In the genomic region with DNA sequence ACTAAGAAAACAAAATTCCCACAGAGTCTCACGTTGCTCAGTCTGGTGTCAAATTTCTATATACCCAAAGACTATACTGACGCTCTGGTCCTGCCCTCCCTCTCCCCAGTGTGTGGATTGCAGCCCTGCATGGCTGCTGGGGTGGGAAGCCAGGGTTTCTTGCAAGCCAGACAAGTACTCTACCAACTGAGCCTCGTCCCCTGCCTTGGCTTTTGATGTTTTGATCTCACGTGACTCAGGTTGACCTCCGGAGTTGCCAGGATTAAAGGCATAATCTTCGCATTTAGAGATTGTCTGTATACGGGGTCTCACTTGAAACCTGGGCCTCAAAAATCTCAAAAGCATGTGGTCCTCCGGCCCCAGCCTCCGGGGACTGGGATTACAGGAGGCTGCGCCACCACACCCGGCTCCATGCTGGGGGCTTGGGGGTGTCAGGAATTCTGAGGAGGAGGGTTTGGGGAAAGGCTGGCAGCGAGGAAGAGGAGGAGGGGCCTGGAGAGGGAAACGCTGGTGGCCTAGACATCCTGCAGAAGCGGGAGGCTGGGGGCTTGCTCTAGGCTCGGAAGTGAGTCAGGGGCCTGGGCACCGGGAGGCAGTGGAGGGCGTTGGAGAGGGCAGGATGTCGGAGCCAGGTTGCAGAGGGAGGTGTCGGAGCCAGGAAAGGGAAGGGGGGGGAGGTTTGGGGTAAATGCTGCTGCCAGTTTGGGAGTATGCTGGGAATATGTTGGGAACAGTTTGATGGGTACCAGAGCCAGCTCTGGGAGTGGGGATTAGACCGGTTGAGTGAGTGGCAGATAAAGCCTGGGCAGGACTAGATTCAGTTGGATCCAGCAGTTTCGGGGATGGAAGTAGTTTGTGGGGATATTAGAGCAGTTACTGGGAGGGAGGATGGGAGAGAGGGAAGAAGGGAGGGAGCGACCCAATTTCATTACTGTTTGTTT, we compare ENCODE assay signal across 8 mouse cellular contexts. TPM values are rescaled to one million over a fixed set of nuclear protein-coding genes. Genes with fewer than 3 reads are reported as not detected.
DNase-seq lines count a peak whose midpoint lies in the region; ATAC-seq lines count a peak whose summit lies in the region.
"Had no signal": no experiment of that assay in that cellular context is flagged by ENCODE, and none has a peak within 500 bp of the region (broad histone marks: within the 10 kb centered on the region; RNA-seq: fewer than 3 reads in every experiment).

No protein-coding gene starts in this region.

- DNase-seq in lung, postnatal 25 days (ENCODE audit: low spot score), result no peak
- no peak for DNase-seq in forebrain, embryonic 11.5 days (ENCODE audit: low spot score)
- peak; percentile 70 for DNase-seq in kidney, postnatal 10 days
- no peak for DNase-seq in spleen, postnatal 10 days (ENCODE audit: low spot score in 2 of 2)
- no peak for DNase-seq in left cerebral cortex, postnatal 14 days (ENCODE audit: low spot score in 2 of 2)
- DNase-seq: layer of hippocampus, postnatal 36 days had no signal

- intact Hi-C loops in left cerebral cortex, postnatal 14 days (cut with DNase I), result loop anchor here (5.0 kb wide), 1 partner anchor 33 kb away; no protein-coding TSS in a partner anchor

- H3K9me3 ChIP-seq in lung, embryonic 15.5 days, result no peaks in the 10 kb centered on the region
- H3K9me3 ChIP-seq in forebrain, embryonic 11.5 days (ENCODE audit: control insufficient read depth, low read length), result no peaks in the 10 kb centered on the region
- no peaks in the 10 kb centered on the region for H3K9me3 ChIP-seq in neural tube, embryonic 13.5 days

- peaks cover 26% of the 10 kb centered on the region for H3K27me3 ChIP-seq in lung, embryonic 15.5 days
- peaks cover 13% of the 10 kb centered on the region for H3K27me3 ChIP-seq in forebrain, embryonic 11.5 days (ENCODE audit: control insufficient read depth, insufficient read depth, low read length)
- H3K27me3 ChIP-seq in neural tube, embryonic 13.5 days, result peaks cover 60% of the 10 kb centered on the region

- 0 out of 2 replicates have a peak overlapping the region, but pooled peaks have one; percentile 1 for H3K4me3 ChIP-seq in lung, embryonic 15.5 days
- no peak overlapping the region for H3K4me3 ChIP-seq in forebrain, embryonic 11.5 days (ENCODE audit: low read depth, low read length)
- H3K4me3 ChIP-seq in neural tube, embryonic 13.5 days, result no peak overlapping the region

- no peak for ATAC-seq in lung, embryonic 15.5 days (ENCODE audit: borderline replicate concordance, extremely low read depth, low FRiP score, low TSS enrichment)
- ATAC-seq in forebrain, embryonic 11.5 days (replicated peaks; ENCODE audit: low FRiP score), result no peak
- ATAC-seq in neural tube, embryonic 13.5 days (ENCODE audit: low read depth), result no peak

- peaks cover 21% of the 10 kb centered on the region for H3K4me1 ChIP-seq in lung, embryonic 15.5 days
- no peaks in the 10 kb centered on the region for H3K4me1 ChIP-seq in forebrain, embryonic 11.5 days (replicated peaks; ENCODE audit: control insufficient read depth, insufficient read depth, low read length)
- peaks cover 2% of the 10 kb centered on the region for H3K4me1 ChIP-seq in neural tube, embryonic 13.5 days (replicated peaks)

- H3K27ac ChIP-seq in lung, embryonic 15.5 days, result peak overlapping the region; percentile 2; the same call in 1 of the 2 replicates
- H3K27ac ChIP-seq in forebrain, embryonic 11.5 days (ENCODE audit: low read depth, low read length), result no peak overlapping the region
- no peak overlapping the region for H3K27ac ChIP-seq in neural tube, embryonic 13.5 days (replicated peaks)

- no peaks in the 10 kb centered on the region for H3K36me3 ChIP-seq in lung, embryonic 15.5 days
- H3K36me3 ChIP-seq in forebrain, embryonic 11.5 days (ENCODE audit: control insufficient read depth, insufficient read depth, low read length), result no peaks in the 10 kb centered on the region
- H3K36me3 ChIP-seq in neural tube, embryonic 13.5 days, result no peaks in the 10 kb centered on the region

- peak overlapping the region; percentile 40 for H3K4me2 ChIP-seq in lung, embryonic 15.5 days
- H3K4me2 ChIP-seq in forebrain, embryonic 11.5 days (ENCODE audit: low read depth, low read length, severe bottlenecking), result peak overlapping the region; percentile 5; the same call in 1 of the 2 replicates
- 0 out of 2 replicates have a peak overlapping the region, but pooled peaks have one; percentile 11 for H3K4me2 ChIP-seq in neural tube, embryonic 13.5 days

- WGBS in lung, embryonic 15.5 days, result 12% methylated on average over 22 of the region's 22 CpGs
- 6% methylated on average over 22 of the region's 22 CpGs for WGBS in forebrain, embryonic 11.5 days
- 13% methylated on average over 22 of the region's 22 CpGs for WGBS in neural tube, embryonic 13.5 days

- H3K9ac ChIP-seq in lung, embryonic 15.5 days, result peak overlapping the region; percentile 18; the same call in 1 of the 2 replicates
- peak overlapping the region; percentile 16; the same call in 1 of the 2 replicates for H3K9ac ChIP-seq in forebrain, embryonic 11.5 days (ENCODE audit: low read length)
- H3K9ac ChIP-seq in neural tube, embryonic 13.5 days, result peak overlapping the region; percentile 49

RNA-seq across cellular contexts. Expression of a gene that starts 1.5 kb away (rescaled TPM):
- 1.4 and 1.7 TPM in 2 replicates for polyA plus RNA-seq in lung, embryonic 15.5 days (2015; fragmentation: Nextera tagmentation; extraction: Ambion mirVana)
- 1.2 and 1.4 TPM in 2 replicates for polyA plus RNA-seq in forebrain, embryonic 11.5 days (2014; fragmentation: Nextera tagmentation; extraction: Ambion mirVana)
- polyA plus RNA-seq in neural tube, embryonic 13.5 days (2015; fragmentation: Nextera tagmentation; extraction: Ambion mirVana), result 0.32 and 0.52 TPM in 2 replicates
- under 1 TPM; 0.37 to 0.80 TPM for total RNA-seq in left cerebral cortex, postnatal 14 days (2021)

RNA-seq across cellular contexts. Expression of a gene that starts 6.0 kb away (rescaled TPM):
- 7.9 TPM in 2 replicates for polyA plus RNA-seq in lung, embryonic 15.5 days (2015; fragmentation: Nextera tagmentation; extraction: Ambion mirVana)
- polyA plus RNA-seq in forebrain, embryonic 11.5 days (2014; fragmentation: Nextera tagmentation; extraction: Ambion mirVana), result 11.0 and 13.2 TPM in 2 replicates
- polyA plus RNA-seq in neural tube, embryonic 13.5 days (2015; fragmentation: Nextera tagmentation; extraction: Ambion mirVana), result 14.9 and 16.1 TPM in 2 replicates
- 10 to 100 TPM; 89.9 to 96.7 TPM for total RNA-seq in left cerebral cortex, postnatal 14 days (2021)

RNA-seq across cellular contexts. Expression of a gene that starts 43.5 kb away (rescaled TPM):
- 2.0 TPM in 2 replicates for polyA plus RNA-seq in lung, embryonic 15.5 days (2015; fragmentation: Nextera tagmentation; extraction: Ambion mirVana)
- 2.9 and 4.5 TPM in 2 replicates for polyA plus RNA-seq in forebrain, embryonic 11.5 days (2014; fragmentation: Nextera tagmentation; extraction: Ambion mirVana)
- 3.5 and 3.6 TPM in 2 replicates for polyA plus RNA-seq in neural tube, embryonic 13.5 days (2015; fragmentation: Nextera tagmentation; extraction: Ambion mirVana)
- total RNA-seq in left cerebral cortex, postnatal 14 days (2021), result 1 to 10 TPM; 7.1 to 7.2 TPM

RNA-seq across cellular contexts. Expression of a gene that starts 43.6 kb away (rescaled TPM):
- 97.8 and 103 TPM in 2 replicates for polyA plus RNA-seq in lung, embryonic 15.5 days (2015; fragmentation: Nextera tagmentation; extraction: Ambion mirVana)
- polyA plus RNA-seq in forebrain, embryonic 11.5 days (2014; fragmentation: Nextera tagmentation; extraction: Ambion mirVana), result 43.7 and 54.1 TPM in 2 replicates
- polyA plus RNA-seq in neural tube, embryonic 13.5 days (2015; fragmentation: Nextera tagmentation; extraction: Ambion mirVana), result 46.4 and 49.0 TPM in 2 replicates
- 10 to 100 TPM; 17.7 to 18.1 TPM for total RNA-seq in left cerebral cortex, postnatal 14 days (2021)

RNA-seq across cellular contexts. Expression of a gene that starts 53.0 kb away (rescaled TPM):
- 0.20 TPM in 1 of 2 replicates, not detected in the other for polyA plus RNA-seq in lung, embryonic 15.5 days (2015; fragmentation: Nextera tagmentation; extraction: Ambion mirVana)
- polyA plus RNA-seq in forebrain, embryonic 11.5 days (2014; fragmentation: Nextera tagmentation; extraction: Ambion mirVana), result 0.11 TPM in 1 of 2 replicates, not detected in the other
- 0.14 TPM in 1 of 2 replicates, not detected in the other for polyA plus RNA-seq in neural tube, embryonic 13.5 days (2015; fragmentation: Nextera tagmentation; extraction: Ambion mirVana)
- total RNA-seq in left cerebral cortex, postnatal 14 days (2021), result 1 to 10 TPM in 1 of 2 experiments, under 1 TPM in 1; 0.68 to 1.1 TPM
